In the genomic region with DNA sequence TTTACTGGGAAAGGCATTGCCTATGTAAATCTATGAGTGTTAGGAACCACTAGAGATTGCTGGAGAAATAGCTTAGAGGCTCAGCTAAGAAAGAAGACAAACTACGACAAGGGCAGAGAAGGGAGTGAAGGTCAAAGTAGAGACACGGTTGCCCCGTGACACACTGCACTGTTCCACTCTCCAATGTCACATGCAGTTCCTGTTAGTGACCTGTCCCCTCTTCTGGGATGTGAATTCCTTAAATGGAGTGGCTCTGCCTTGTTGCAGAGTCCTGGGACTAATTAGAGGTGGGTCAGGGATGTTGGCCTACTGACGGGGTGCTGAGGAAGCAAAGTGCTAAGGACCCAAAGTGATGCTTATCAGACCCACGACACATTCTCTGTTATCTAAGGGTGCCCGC, we compare ENCODE assay signal across 16 mouse cellular contexts. TPM values are rescaled to one million over a fixed set of nuclear protein-coding genes. Genes with fewer than 3 reads are reported as not detected.
A peak's percentile ranks its signal among the peaks of the same experiment; 100 is the strongest.
DNase-seq lines count a peak whose midpoint lies in the region; ATAC-seq and TF ChIP-seq lines count a peak whose summit lies in the region.
"Had no signal": no experiment of that assay in that cellular context is flagged by ENCODE, and none has a peak within 500 bp of the region (broad histone marks: within the 10 kb centered on the region; RNA-seq: fewer than 3 reads in every experiment).

No protein-coding gene starts in this region.

- H3K9ac ChIP-seq in hindbrain, embryonic 14.5 days, result no peak overlapping the region
- H3K9ac ChIP-seq in midbrain, embryonic 14.5 days (replicated peaks; ENCODE audit: low read length), result no peak overlapping the region
- H3K9ac ChIP-seq: embryonic facial prominence, embryonic 15.5 days; limb, embryonic 13.5 days had no signal

- H3K4me1 ChIP-seq in hindbrain, embryonic 10.5 days (replicated peaks), result peaks cover 42% of the 10 kb centered on the region
- H3K4me1 ChIP-seq in hindbrain, embryonic 14.5 days (replicated peaks; ENCODE audit: control insufficient read depth, insufficient read depth, low read length), result peaks cover 13% of the 10 kb centered on the region
- 0 out of 2 replicates have a peak, but pooled peaks cover 7% of the 10 kb centered on the region for H3K4me1 ChIP-seq in midbrain, embryonic 14.5 days (ENCODE audit: control insufficient read depth, insufficient read depth, low read length)
- H3K4me1 ChIP-seq: embryonic facial prominence, embryonic 15.5 days had no signal

- H3K27ac ChIP-seq in layer of hippocampus, adult 2 months, result peak overlapping the region; percentile 86
- peak overlapping the region; percentile 85 for H3K27ac ChIP-seq in hindbrain, embryonic 10.5 days
- H3K27ac ChIP-seq in hindbrain, embryonic 14.5 days, result peak overlapping the region; percentile 54; the same call in 1 of the 2 replicates
- 0 out of 2 replicates have a peak overlapping the region, but pooled peaks have one; percentile 8 for H3K27ac ChIP-seq in midbrain, embryonic 14.5 days (replicated peaks; ENCODE audit: low read depth, low read length)
- H3K27ac ChIP-seq: embryonic facial prominence, embryonic 15.5 days; limb, embryonic 13.5 days had no signal

- TF ChIP-seq CTCF in layer of hippocampus, adult 2 months (conservative IDR thresholded peaks at IDR 0.05), result no peak

- ATAC-seq in hindbrain, embryonic 14.5 days (ENCODE audit: low FRiP score), result no peak
- no peak; the same call in 1 of the 2 replicates for ATAC-seq in midbrain, embryonic 14.5 days (ENCODE audit: low FRiP score, low TSS enrichment)
- ATAC-seq in frontal cortex, adult (ENCODE audit: low TSS enrichment), result no peak
- ATAC-seq: CD4-positive, CD25-positive, alpha-beta regulatory T cell, adult 4 months had no signal

- 0 out of 2 replicates have a peak, but pooled peaks cover 4% of the 10 kb centered on the region for H3K27me3 ChIP-seq in hindbrain, embryonic 10.5 days (ENCODE audit: insufficient read depth, poor library complexity, severe bottlenecking)
- H3K27me3 ChIP-seq in hindbrain, embryonic 14.5 days (ENCODE audit: control insufficient read depth, insufficient read depth, low read length), result no peaks in the 10 kb centered on the region
- H3K27me3 ChIP-seq in midbrain, embryonic 14.5 days (ENCODE audit: control insufficient read depth, insufficient read depth, low read length), result no peaks in the 10 kb centered on the region
- H3K27me3 ChIP-seq: embryonic facial prominence, embryonic 15.5 days; limb, embryonic 13.5 days had no signal

- no peaks in the 10 kb centered on the region for H3K9me3 ChIP-seq in hindbrain, embryonic 10.5 days
- H3K9me3 ChIP-seq in hindbrain, embryonic 14.5 days (ENCODE audit: control insufficient read depth, low read length), result no peaks in the 10 kb centered on the region
- H3K9me3 ChIP-seq in midbrain, embryonic 14.5 days (ENCODE audit: control insufficient read depth, low read length), result no peaks in the 10 kb centered on the region
- H3K9me3 ChIP-seq: embryonic facial prominence, embryonic 15.5 days; limb, embryonic 13.5 days had no signal

- WGBS in hindbrain, embryonic 10.5 days, result 78% methylated on average over 6 of the region's 6 CpGs
- WGBS in hindbrain, embryonic 14.5 days, result 69% methylated on average over 6 of the region's 6 CpGs
- 86% methylated on average over 6 of the region's 6 CpGs for WGBS in midbrain, embryonic 14.5 days

- DNase-seq in layer of hippocampus, adult 2 months (ENCODE audit: low spot score in 2 of 2), result no peak
- no peak for DNase-seq in layer of hippocampus, adult 9-11 months
- no peak for DNase-seq in hindbrain, embryonic 10.5 days (ENCODE audit: low spot score)
- no peak for DNase-seq in hindbrain, embryonic 14.5 days (ENCODE audit: low spot score)
- no peak for DNase-seq in midbrain, embryonic 14.5 days
- no peak for DNase-seq in MN1 (ENCODE audit: low spot score)
- DNase-seq in spleen, postnatal 4 days (ENCODE audit: low spot score in 2 of 2), result no peak
- DNase-seq: thymus, postnatal 36 days had no signal

- no peak overlapping the region for H3K4me2 ChIP-seq in hindbrain, embryonic 14.5 days (replicated peaks)
- H3K4me2 ChIP-seq in midbrain, embryonic 14.5 days (ENCODE audit: low read length), result no peak overlapping the region
- H3K4me2 ChIP-seq: embryonic facial prominence, embryonic 15.5 days; limb, embryonic 13.5 days had no signal

- H3K36me3 ChIP-seq in hindbrain, embryonic 10.5 days, result no peaks in the 10 kb centered on the region
- no peaks in the 10 kb centered on the region for H3K36me3 ChIP-seq in hindbrain, embryonic 14.5 days (replicated peaks; ENCODE audit: control insufficient read depth, insufficient read depth)
- H3K36me3 ChIP-seq in midbrain, embryonic 14.5 days (ENCODE audit: control insufficient read depth, insufficient read depth, low read length), result no peaks in the 10 kb centered on the region
- H3K36me3 ChIP-seq: embryonic facial prominence, embryonic 15.5 days; limb, embryonic 13.5 days had no signal

- no peak overlapping the region for H3K4me3 ChIP-seq in layer of hippocampus, adult 2 months
- no peak overlapping the region for H3K4me3 ChIP-seq in hindbrain, embryonic 10.5 days
- no peak overlapping the region for H3K4me3 ChIP-seq in hindbrain, embryonic 14.5 days (replicated peaks; ENCODE audit: low read length)
- H3K4me3 ChIP-seq in midbrain, embryonic 14.5 days (replicated peaks; ENCODE audit: low read depth, low read length), result no peak overlapping the region
- H3K4me3 ChIP-seq: embryonic facial prominence, embryonic 15.5 days; limb, embryonic 13.5 days had no signal

RNA-seq across cellular contexts. Expression of gene Gpam, which starts 5.2 kb away (rescaled TPM):
- total RNA-seq in layer of hippocampus, adult 2 months (2021), result 10 to 100 TPM; 40.9 to 44.5 TPM
- 20.1 and 20.5 TPM in 2 replicates for polyA plus RNA-seq in hindbrain, embryonic 10.5 days (2016; fragmentation: Nextera tagmentation; extraction: Ambion mirVana)
- 26.8 and 29.3 TPM in 2 replicates for polyA plus RNA-seq in hindbrain, embryonic 14.5 days (2014; fragmentation: Nextera tagmentation; extraction: Ambion mirVana)
- 19.3 and 28.7 TPM in 2 replicates for polyA plus RNA-seq in midbrain, embryonic 14.5 days (2014; fragmentation: Nextera tagmentation; extraction: Ambion mirVana)

RNA-seq across cellular contexts. Expression of gene Tectb, which starts 58.7 kb away (rescaled TPM):
- total RNA-seq in layer of hippocampus, adult 2 months (2021), result under 1 TPM in 1 of 2 experiments, not detected in 1; 0.15 TPM
- not detected in 2 replicates for polyA plus RNA-seq in hindbrain, embryonic 10.5 days (2016; fragmentation: Nextera tagmentation; extraction: Ambion mirVana)
- 0.37 TPM in 1 of 2 replicates, not detected in the other for polyA plus RNA-seq in hindbrain, embryonic 14.5 days (2014; fragmentation: Nextera tagmentation; extraction: Ambion mirVana)
- polyA plus RNA-seq in midbrain, embryonic 14.5 days (2014; fragmentation: Nextera tagmentation; extraction: Ambion mirVana), result 0.65 and 0.68 TPM in 2 replicates
- total RNA-seq: gastrocnemius, adult 18-20 months; left cerebral cortex, adult 18-20 months had no signal
- polyA plus RNA-seq: CD4-positive, CD25-positive, alpha-beta regulatory T cell, adult 4 months; heart, embryonic 14.5 days; large intestine, adult 2 months; limb, embryonic 13.5 days had no signal

Comparison
In these comparisons a context has a peak if more than half of its experiments do, and no peak if none do; other contexts are left out.
1. H3K27ac ChIP-seq: peak in every context shown above with its lines; median percentile 86 in layer of hippocampus, adult 2 months; 85 in hindbrain, embryonic 10.5 days; 54 in hindbrain, embryonic 14.5 days; 8 in midbrain, embryonic 14.5 days.